Mouse (Mus musculus): ENCODE data around the gene Creld2. TPM values are rescaled to one million over a fixed set of nuclear protein-coding genes. Genes with fewer than 3 reads are reported as not detected.

Gene Creld2
- polyA plus RNA-seq, 1 experiment = 41.8 TPM

DNA sequence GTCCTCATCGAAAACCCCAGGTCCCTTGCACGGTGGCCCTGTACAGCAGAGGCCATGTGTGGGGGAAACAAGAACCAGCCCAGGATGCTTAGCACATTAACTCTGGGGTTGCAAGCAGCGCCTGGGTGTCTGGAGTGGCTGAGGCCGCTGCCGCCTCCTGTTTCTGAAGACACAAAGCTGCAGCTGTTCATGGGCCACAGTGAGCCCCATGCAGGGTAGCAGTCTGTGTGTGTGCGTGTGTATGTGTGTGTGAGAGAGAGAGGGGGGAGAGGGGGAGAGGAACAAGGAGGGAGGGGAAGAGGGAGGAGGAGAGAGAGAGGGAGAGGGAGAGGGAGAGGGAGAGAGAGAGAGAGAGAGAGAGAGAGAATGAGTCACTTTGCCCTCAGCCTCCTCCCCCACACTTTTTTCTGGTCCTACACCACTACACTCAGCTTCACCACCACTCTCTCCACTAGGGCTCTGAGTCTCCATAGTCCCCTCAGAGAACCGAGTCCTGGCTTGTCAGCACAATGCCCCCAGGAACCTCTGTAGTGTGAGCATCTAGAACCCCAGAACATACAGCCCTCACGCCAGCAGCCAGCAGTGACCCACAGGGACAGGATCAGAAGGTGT is 24.1 kb downstream of the Creld2 start:
- peak; percentile 81 for DNase-seq (ENCODE audit: low read depth)

DNA sequence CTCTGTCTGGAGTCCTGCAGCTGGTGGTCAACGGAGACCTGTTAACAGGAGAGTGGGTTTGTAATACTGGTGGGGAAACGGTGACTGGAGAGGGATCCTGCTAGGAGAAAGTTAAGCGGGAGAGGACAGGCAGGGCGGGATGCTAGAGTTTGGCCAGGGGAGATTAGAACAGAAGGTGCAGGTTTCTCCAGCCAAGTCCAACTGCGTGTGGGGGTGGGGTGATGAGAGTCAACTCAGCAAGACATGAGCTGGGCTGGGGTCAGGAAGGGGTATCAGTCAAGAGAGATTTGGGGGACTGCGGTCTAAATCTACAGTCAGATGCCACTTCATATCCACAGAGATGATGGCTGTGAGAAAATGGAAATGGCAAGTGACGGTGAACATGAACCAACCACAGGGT is 25.5 kb downstream of the Creld2 start:
- TF ChIP-seq POLR2A (IDR thresholded peaks at IDR 0.05; ENCODE audit: borderline replicate concordance, extremely low read depth, insufficient read depth, insufficient read length, poor library complexity, severe bottlenecking) (no peak), CTCF (IDR thresholded peaks at IDR 0.05; ENCODE audit: borderline replicate concordance, extremely low read depth, insufficient read depth, insufficient read length) (no peak)
- no peak for DNase-seq (ENCODE audit: low read depth)

More for the DNA sequence above, 24.1 kb downstream of the Creld2 start:
- TF ChIP-seq POLR2A (IDR thresholded peaks at IDR 0.05; ENCODE audit: borderline replicate concordance, extremely low read depth, insufficient read depth, insufficient read length, poor library complexity, severe bottlenecking) = no peak
- TF ChIP-seq CTCF (IDR thresholded peaks at IDR 0.05; ENCODE audit: borderline replicate concordance, extremely low read depth, insufficient read depth, insufficient read length) = no peak

DNA sequence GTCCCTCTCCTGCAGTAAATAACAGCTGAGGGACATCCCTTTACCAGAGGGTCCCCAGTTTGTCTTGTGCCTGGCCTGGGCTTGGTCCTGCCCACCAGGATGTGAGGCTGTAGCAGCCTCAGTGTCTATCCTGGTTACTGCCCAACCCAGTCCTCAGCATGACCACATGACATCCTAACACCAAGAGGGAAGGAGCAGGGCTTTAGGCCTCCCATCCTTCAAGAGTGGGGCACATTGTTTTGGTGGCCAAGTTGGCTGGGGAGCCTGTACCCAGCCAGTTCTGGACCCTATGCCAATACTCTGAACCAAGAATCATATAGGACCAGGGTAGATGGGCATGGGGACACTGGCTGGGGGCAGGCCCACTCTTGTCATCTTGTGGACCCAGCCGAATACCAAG is 29.2 kb downstream of the Creld2 start:
- TF ChIP-seq POLR2A (IDR thresholded peaks at IDR 0.05; ENCODE audit: borderline replicate concordance, extremely low read depth, insufficient read depth, insufficient read length, poor library complexity, severe bottlenecking) = no peak
- TF ChIP-seq CTCF (IDR thresholded peaks at IDR 0.05; ENCODE audit: borderline replicate concordance, extremely low read depth, insufficient read depth, insufficient read length) = no peak
- no peak for DNase-seq (ENCODE audit: low read depth)

GRCm38 (mm10) chr15:88849621-88850020 is 30.2 kb downstream of the Creld2 start:
- TF ChIP-seq POLR2A (IDR thresholded peaks at IDR 0.05; ENCODE audit: borderline replicate concordance, extremely low read depth, insufficient read depth, insufficient read length, poor library complexity, severe bottlenecking) (no peak), CTCF (IDR thresholded peaks at IDR 0.05; ENCODE audit: borderline replicate concordance, extremely low read depth, insufficient read depth, insufficient read length) (no peak)
- DNase-seq (ENCODE audit: low read depth) = no peak

- peak; percentile 33 for DNase-seq (ENCODE audit: low read depth)
- TF ChIP-seq POLR2A (IDR thresholded peaks at IDR 0.05; ENCODE audit: borderline replicate concordance, extremely low read depth, insufficient read depth, insufficient read length, poor library complexity, severe bottlenecking) (no peak), CTCF (IDR thresholded peaks at IDR 0.05; ENCODE audit: borderline replicate concordance, extremely low read depth, insufficient read depth, insufficient read length) (no peak)
These were observed 30.8 kb downstream of the Creld2 start for GRCm38 (mm10) chr15:88850146-88850826.

- DNase-seq (ENCODE audit: low read depth) = no peak
- TF ChIP-seq CTCF (IDR thresholded peaks at IDR 0.05; ENCODE audit: borderline replicate concordance, extremely low read depth, insufficient read depth, insufficient read length) = no peak
- TF ChIP-seq POLR2A (IDR thresholded peaks at IDR 0.05; ENCODE audit: borderline replicate concordance, extremely low read depth, insufficient read depth, insufficient read length, poor library complexity, severe bottlenecking) = no peak
These were observed 31.6 kb downstream of the Creld2 start for GRCm38 (mm10) chr15:88851076-88851475.

GRCm38 (mm10) chr15:88851507-88852149 is 32.2 kb downstream of the Creld2 start:
- TF ChIP-seq POLR2A (IDR thresholded peaks at IDR 0.05; ENCODE audit: borderline replicate concordance, extremely low read depth, insufficient read depth, insufficient read length, poor library complexity, severe bottlenecking) (no peak), CTCF (IDR thresholded peaks at IDR 0.05; ENCODE audit: borderline replicate concordance, extremely low read depth, insufficient read depth, insufficient read length) (no peak)
- DNase-seq (ENCODE audit: low read depth) = no peak

- no peak for DNase-seq (ENCODE audit: low read depth)
- TF ChIP-seq CTCF (IDR thresholded peaks at IDR 0.05; ENCODE audit: borderline replicate concordance, extremely low read depth, insufficient read depth, insufficient read length) (no peak), POLR2A (IDR thresholded peaks at IDR 0.05; ENCODE audit: borderline replicate concordance, extremely low read depth, insufficient read depth, insufficient read length, poor library complexity, severe bottlenecking) (no peak)
These were observed 33.7 kb downstream of the Creld2 start for GRCm38 (mm10) chr15:88853106-88853505.

DNA sequence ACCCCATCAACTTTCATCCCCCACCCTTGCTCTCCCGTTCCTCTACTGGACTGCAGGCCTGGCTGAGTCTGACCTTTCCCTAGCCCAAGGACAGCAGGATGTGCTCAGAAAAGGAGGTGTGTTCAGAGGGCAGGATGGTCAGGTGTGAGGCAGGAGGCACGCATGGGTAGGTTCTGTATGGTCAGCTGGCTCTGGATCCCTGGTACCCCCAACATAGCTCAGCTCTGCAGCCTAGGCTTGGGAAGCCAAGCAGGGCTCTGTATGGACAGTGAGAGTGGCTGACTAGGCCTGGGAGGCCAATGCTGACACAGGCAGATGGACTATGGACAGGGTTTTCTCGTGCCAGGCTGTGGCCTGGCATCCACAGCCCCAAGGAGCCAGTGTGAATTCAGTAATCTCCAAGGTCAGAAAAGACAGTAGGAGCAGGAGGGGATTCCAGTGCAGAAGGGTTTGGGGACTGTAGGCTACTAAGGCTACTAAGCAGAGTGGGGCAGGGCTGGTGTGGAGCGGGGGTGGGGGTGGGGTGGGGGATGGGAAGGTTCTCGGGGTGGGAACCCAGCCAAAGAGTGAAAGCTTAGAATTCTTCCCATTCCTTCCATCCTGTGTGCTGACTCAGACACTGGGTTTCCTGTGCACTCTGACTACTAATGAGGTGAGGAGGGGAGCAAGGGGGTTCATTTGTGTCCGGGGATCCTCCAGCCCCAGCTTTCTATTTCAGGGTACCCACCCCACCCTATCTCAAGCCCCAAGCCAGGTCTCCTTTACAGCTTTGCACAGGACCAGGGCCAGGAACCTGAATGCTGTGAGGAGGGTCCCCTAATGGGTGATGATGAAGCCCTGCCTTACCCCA is 34.9 kb downstream of the Creld2 start:
- peak; percentile 33 for DNase-seq (ENCODE audit: low read depth)
- no peak for TF ChIP-seq CTCF (IDR thresholded peaks at IDR 0.05; ENCODE audit: borderline replicate concordance, extremely low read depth, insufficient read depth, insufficient read length)
- TF ChIP-seq POLR2A (IDR thresholded peaks at IDR 0.05; ENCODE audit: borderline replicate concordance, extremely low read depth, insufficient read depth, insufficient read length, poor library complexity, severe bottlenecking) = no peak

- no peak for DNase-seq (ENCODE audit: low read depth)
These were observed 35.8 kb downstream of the Creld2 start for GRCm38 (mm10) chr15:88854969-88855830.

More at GRCm38 (mm10) chr15:88854969-88855830, 35.8 kb downstream of the Creld2 start:
- no peak for TF ChIP-seq CTCF (IDR thresholded peaks at IDR 0.05; ENCODE audit: borderline replicate concordance, extremely low read depth, insufficient read depth, insufficient read length)
- no peak for TF ChIP-seq POLR2A (IDR thresholded peaks at IDR 0.05; ENCODE audit: borderline replicate concordance, extremely low read depth, insufficient read depth, insufficient read length, poor library complexity, severe bottlenecking)
